Mouse (Mus musculus): Measurements from ENCODE around the gene Hirip3. TPM values are rescaled to one million over a fixed set of nuclear protein-coding genes. Genes with fewer than 3 reads are reported as not detected.

Hirip3 gene
- polyA plus RNA-seq, 1 experiment from 2014 or later, result 28.5 TPM

DNA sequence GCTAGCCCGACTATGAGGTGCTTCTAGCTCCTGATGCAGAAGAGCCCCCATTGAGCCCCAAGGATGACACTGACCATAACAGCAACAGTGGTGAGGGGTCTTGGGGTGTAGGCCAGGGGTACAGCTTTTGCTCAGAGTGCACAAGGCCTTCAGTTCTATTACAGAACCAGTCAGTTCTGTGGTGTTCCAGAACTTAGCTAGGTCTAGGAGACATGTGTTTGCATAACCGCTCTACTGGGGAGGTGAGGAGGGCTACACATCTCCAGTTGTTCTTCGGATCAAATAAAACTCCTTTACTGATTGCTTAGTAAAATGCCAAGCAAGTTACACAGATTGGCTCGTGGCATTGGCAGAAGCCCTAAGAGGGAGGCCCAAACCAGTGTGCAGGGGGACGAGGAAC, 30.2 kb upstream of the Hirip3 start, which contains the start of gene 4930451I11Rik:
TSS of gene 4930451I11Rik (minus strand) at position 101 of the 400 bp plus-strand sequence.
- ATAC-seq (ENCODE audit: insufficient read depth, low FRiP score, low read depth), result no peak
- Histone ChIP-seq H3K36me3 (no peaks in the 10 kb centered on the region), H3K9me3 (no peaks in the 10 kb centered on the region), H3K27me3 (replicated peaks) (no peaks in the 10 kb centered on the region), H3K9ac (no peak within 1 kb of the TSS), H3K4me2 (peak within 1 kb of the TSS; percentile 53), H3K27ac (no peak within 1 kb of the TSS), H3K4me3 (replicated peaks) (peak within 1 kb of the TSS; percentile 27), H3K4me1 (0 out of 2 replicates have a peak, but pooled peaks cover 4% of the 10 kb centered on the region)
- 46% methylated on average over 5 of the region's 5 CpGs for WGBS

DNA sequence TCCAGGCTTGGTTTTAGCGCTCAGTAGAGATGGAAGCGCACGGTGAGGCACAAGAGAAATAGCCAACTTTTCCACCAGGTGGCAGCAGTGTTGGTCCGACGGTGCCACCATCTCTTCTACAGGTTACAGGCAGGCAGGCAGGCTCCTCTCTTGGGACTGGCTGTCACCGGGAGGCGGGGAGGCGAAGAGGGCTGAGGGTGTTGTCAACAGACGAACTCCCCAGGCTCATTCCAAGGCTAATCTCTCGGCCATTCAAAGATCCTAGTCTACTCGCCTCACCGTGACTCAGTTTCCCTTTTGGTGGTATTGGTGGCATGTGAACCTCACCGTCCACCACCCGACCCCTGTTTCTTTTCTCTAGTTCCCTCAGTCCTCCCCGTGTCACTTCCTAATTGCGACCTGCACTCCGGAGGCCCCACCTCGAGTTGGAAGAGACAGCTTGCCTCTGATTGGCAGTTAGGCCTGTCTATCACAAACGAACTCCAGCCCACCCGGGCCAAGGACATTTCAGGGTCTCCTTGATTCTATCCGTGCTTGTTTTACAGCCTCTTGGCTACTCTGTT, 29.7 kb upstream of the Hirip3 start:
- Histone ChIP-seq H3K4me2 (peak overlapping the region; percentile 53), H3K4me3 (replicated peaks) (peak overlapping the region; percentile 27), H3K9me3 (no peaks in the 10 kb centered on the region), H3K27ac (no peak overlapping the region), H3K4me1 (0 out of 2 replicates have a peak, but pooled peaks cover 4% of the 10 kb centered on the region), H3K27me3 (replicated peaks) (no peaks in the 10 kb centered on the region), H3K9ac (no peak overlapping the region), H3K36me3 (no peaks in the 10 kb centered on the region)
- ATAC-seq (ENCODE audit: insufficient read depth, low FRiP score, low read depth), result peak; percentile 78
- under 1% methylated on average over 21 of the region's 21 CpGs for WGBS

DNA sequence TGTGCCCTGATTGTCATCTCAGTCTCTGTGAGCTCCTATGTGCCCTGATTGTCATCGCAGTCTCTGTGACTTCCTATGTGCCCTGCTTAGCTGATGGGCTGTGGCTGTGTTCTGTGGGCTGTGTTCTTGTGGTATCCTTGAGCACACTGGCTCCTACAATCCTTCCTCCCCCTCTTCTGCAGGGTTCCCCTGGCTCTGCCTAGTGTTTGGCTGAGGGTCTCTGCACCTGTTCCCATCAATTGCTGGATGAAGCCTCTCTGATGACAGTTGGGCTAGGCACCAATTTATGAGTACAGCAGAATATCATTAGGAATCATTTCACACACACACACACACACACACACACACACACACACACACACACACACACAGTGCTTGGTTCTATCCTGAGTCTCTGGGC, 28.5 kb upstream of the Hirip3 start:
- WGBS, result 100% methylated on average over 1 of the region's 1 CpGs
- H3K4me3 ChIP-seq (replicated peaks), result no peak overlapping the region
- no peak for ATAC-seq (ENCODE audit: insufficient read depth, low FRiP score, low read depth)
- H3K27me3 ChIP-seq (replicated peaks), result no peaks in the 10 kb centered on the region
- H3K36me3 ChIP-seq, result no peaks in the 10 kb centered on the region
- no peak overlapping the region for H3K9ac ChIP-seq
- no peak overlapping the region for H3K4me2 ChIP-seq
- H3K27ac ChIP-seq, result no peak overlapping the region
- H3K4me1 ChIP-seq, result 0 out of 2 replicates have a peak, but pooled peaks cover 4% of the 10 kb centered on the region
- H3K9me3 ChIP-seq, result no peaks in the 10 kb centered on the region

DNA sequence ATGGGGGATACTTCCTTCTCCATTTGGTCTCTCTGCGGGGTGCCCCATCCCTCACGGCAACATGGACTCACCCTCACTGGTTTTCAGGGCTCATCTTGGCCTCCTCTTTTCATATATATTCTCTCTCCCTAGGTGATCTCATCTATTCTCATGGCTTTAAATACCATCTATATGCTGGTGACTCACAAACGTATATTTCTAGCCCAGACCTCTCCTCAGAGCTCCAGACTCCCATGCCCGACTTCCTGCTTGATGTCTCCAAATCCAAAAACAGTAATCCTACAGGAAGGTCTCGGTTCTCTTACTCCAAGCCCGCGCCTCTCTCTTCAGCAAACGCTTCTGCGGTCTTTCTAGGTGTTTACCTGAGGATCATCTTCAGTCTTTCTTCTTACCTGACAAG, 18.5 kb upstream of the Hirip3 start:
- H3K27ac ChIP-seq, result no peak overlapping the region
- no peak overlapping the region for H3K4me3 ChIP-seq (replicated peaks)
- no peak for ATAC-seq (ENCODE audit: insufficient read depth, low FRiP score, low read depth)
- 74% methylated on average over 9 of the region's 9 CpGs for WGBS
- no peak overlapping the region for H3K4me2 ChIP-seq
- no peak overlapping the region for H3K9ac ChIP-seq
- no peaks in the 10 kb centered on the region for H3K36me3 ChIP-seq
- no peaks in the 10 kb centered on the region for H3K9me3 ChIP-seq
- H3K27me3 ChIP-seq (replicated peaks), result peaks cover 7% of the 10 kb centered on the region
- peaks cover 12% of the 10 kb centered on the region for H3K4me1 ChIP-seq

DNA sequence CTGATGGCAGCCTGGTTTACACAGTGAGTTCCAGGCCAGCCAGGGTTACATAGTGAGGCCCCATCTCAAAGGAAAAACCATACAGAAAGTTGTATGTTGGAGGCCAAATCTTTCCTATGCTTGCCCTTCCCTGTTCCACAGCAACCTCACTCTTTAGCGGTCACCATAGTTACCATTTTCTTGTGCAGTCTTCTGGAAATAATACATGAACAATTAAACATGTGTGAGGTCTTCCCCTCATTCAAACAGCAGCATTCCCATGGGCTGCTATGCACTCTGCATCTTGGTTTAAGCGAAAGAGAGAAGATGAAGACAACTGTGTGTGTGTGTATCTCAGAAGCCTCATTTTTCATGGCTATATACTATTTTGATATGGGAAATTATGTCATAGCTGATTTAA, 16.3 kb upstream of the Hirip3 start:
- Histone ChIP-seq H3K36me3 (no peaks in the 10 kb centered on the region), H3K9ac (no peak overlapping the region), H3K27me3 (replicated peaks) (peaks cover 22% of the 10 kb centered on the region), H3K27ac (no peak overlapping the region), H3K9me3 (no peaks in the 10 kb centered on the region), H3K4me2 (no peak overlapping the region), H3K4me3 (replicated peaks) (no peak overlapping the region), H3K4me1 (peaks cover 15% of the 10 kb centered on the region)
- ATAC-seq (ENCODE audit: insufficient read depth, low FRiP score, low read depth), result no peak
- 89% methylated on average over 2 of the region's 2 CpGs for WGBS

DNA sequence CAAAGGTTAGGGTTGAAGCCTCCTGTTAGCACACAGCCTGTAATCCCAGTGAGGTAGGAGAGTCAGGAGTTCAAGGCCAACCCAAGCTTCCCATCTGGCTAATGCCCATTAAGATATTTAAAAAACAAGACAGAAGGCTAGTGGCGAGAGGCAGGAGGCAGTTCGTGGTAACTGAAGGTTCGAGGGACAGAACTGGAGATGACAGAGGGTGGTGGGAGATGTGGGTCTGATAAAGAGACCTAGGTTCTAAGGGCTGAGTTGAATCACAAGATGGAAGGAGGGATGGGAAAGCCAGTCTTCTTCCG, 14.7 kb upstream of the Hirip3 start, which contains the start of gene Doc2a:
TSS of gene Doc2a (plus strand) at position 301 of the 305 bp plus-strand sequence.
- H3K27me3 ChIP-seq (replicated peaks), result peaks cover 22% of the 10 kb centered on the region
- peak within 1 kb of the TSS; percentile 22; the same call in 1 of the 2 replicates for H3K9ac ChIP-seq
- WGBS, result 25% methylated on average over 4 of the region's 4 CpGs
- peaks cover 5% of the 10 kb centered on the region; the same call in 1 of the 2 replicates for H3K36me3 ChIP-seq
- H3K4me2 ChIP-seq, result peak within 1 kb of the TSS; percentile 99
- ATAC-seq (ENCODE audit: insufficient read depth, low FRiP score, low read depth), result no peak
- H3K27ac ChIP-seq, result no peak within 1 kb of the TSS
- peak within 1 kb of the TSS; percentile 52 for H3K4me3 ChIP-seq (replicated peaks)
- peaks cover 15% of the 10 kb centered on the region for H3K4me1 ChIP-seq
- no peaks in the 10 kb centered on the region for H3K9me3 ChIP-seq

DNA sequence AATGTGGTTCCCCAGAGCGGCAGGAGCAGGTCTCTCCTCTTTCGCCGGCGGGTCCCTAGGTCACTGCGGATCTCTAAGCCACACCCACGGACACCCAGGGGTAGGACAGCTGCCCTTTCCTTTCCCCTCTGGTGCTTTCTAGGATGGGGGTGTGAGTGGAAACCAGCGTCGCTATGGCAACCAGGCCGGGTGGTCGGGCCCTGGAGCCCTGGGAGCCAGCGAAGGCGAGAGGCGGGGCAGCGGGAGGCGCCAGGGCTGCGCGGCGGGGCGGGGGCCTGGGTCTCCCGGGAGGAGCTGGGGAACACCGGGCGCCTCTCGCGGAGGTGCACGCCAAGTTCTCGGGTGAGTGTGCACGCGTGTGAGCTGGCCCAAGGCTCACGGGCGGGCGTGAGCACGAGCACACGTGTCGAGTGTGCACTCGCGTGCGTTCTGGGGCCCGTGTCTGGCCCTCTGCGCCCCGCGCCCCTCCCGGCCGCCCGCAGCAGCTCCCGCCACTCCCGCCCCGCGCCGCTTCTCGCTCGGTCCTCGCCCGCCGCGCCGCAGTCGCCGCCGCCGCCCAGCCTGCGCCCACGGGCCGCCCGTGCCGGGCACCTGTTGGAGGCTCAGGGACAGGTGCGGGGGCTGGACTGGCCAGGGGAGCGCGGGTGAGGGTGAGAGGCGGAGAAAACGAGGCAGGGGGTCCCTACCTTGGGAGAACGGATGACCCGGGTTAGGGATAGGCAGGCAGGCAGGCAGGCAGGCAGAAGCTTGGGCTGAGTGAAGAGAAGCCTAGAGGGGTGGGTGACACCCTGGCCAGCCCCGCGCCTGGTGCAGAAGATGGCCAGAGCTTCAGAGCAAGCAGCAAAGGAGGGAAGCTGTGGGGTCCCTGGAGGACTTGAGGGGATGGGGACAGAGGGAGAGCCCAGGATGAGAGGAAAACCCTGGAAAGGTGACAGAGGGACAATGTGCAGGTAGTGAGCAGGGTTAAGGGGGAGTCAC, 14.1 kb upstream of the Hirip3 start:
- peaks cover 10% of the 10 kb centered on the region; the same call in 1 of the 2 replicates for H3K36me3 ChIP-seq
- H3K4me2 ChIP-seq, result peak overlapping the region; percentile 99
- H3K4me3 ChIP-seq (replicated peaks), result peak overlapping the region; percentile 52
- H3K27me3 ChIP-seq (replicated peaks), result peaks cover 22% of the 10 kb centered on the region
- H3K4me1 ChIP-seq, result peaks cover 15% of the 10 kb centered on the region
- no peaks in the 10 kb centered on the region for H3K9me3 ChIP-seq
- no peak overlapping the region for H3K27ac ChIP-seq
- peak overlapping the region; percentile 22; the same call in 1 of the 2 replicates for H3K9ac ChIP-seq
- 2% methylated on average over 69 of the region's 74 CpGs for WGBS
- ATAC-seq (ENCODE audit: insufficient read depth, low FRiP score, low read depth), result no peak; the same call in 1 of the 2 replicates

DNA sequence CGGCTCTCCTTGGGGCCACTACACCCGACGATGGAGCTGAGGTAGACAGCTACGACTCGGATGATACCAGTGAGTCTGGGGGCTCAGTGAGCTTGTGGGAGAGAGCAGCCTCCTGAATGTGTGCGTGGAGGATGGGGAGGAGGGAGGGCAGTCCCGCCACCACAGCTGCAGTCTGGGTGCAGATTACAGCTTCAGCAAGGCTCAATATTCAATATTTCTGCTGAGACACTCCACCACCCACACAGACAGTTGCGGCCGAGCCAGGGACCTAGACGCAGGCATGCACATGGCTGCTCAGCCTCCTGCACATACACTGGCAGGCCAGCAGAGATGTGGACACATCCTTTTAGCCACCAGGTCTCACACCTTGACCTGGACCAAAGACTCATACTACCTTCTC, 13.0 kb upstream of the Hirip3 start:
- no peaks in the 10 kb centered on the region for H3K9me3 ChIP-seq
- no peak overlapping the region for H3K4me3 ChIP-seq (replicated peaks)
- H3K9ac ChIP-seq, result no peak overlapping the region
- H3K4me1 ChIP-seq, result peaks cover 15% of the 10 kb centered on the region
- WGBS, result 21% methylated on average over 10 of the region's 10 CpGs
- peaks cover 21% of the 10 kb centered on the region; the same call in 1 of the 2 replicates for H3K36me3 ChIP-seq
- peak overlapping the region; percentile 99 for H3K4me2 ChIP-seq
- no peak overlapping the region for H3K27ac ChIP-seq
- no peak for ATAC-seq (ENCODE audit: insufficient read depth, low FRiP score, low read depth)
- peaks cover 22% of the 10 kb centered on the region for H3K27me3 ChIP-seq (replicated peaks)

DNA sequence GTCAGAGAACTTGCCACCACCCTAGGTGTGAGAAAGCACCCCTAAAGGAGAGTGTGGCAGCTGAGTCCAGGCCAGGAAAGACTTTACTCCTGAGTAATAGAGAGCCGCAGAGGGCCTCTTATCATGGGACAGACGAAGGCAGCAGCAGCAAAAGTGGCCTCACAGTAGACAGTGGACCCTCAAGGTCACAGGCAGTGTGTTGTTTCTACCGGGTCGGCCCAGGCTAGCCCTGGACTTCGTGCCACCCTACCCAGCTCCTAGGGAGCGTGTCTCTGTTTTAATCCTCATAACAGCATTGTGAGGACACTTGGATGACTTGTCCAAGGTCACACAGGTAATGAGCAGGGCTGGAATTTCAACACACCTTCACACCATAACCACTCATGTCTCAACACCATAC, 11.6 kb upstream of the Hirip3 start:
- Histone ChIP-seq H3K4me2 (no peak overlapping the region), H3K4me1 (peaks cover 15% of the 10 kb centered on the region), H3K9ac (no peak overlapping the region), H3K27ac (no peak overlapping the region), H3K4me3 (replicated peaks) (no peak overlapping the region), H3K36me3 (peaks cover 27% of the 10 kb centered on the region), H3K9me3 (no peaks in the 10 kb centered on the region), H3K27me3 (replicated peaks) (peaks cover 22% of the 10 kb centered on the region)
- no peak for ATAC-seq (ENCODE audit: insufficient read depth, low FRiP score, low read depth)
- 71% methylated on average over 6 of the region's 6 CpGs for WGBS

DNA sequence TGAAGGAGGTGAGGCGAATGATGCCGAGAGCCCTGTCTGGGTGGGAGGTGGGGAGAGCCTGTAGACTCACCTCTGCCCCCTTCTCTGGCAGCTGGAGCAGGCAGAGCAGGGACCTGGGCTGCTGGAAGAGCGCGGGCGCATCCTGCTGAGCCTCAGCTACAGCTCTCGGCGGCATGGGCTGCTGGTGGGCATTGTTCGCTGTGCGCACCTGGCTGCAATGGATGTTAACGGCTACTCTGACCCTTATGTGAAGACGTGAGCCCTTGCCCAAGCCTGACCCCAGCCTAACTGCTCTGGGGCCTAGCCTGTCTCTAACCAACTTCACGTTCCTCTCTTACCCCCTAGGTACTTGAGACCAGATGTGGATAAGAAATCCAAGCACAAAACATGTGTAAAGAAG, 10.6 kb upstream of the Hirip3 start:
- no peaks in the 10 kb centered on the region for H3K9me3 ChIP-seq
- H3K4me1 ChIP-seq, result peaks cover 15% of the 10 kb centered on the region
- ATAC-seq (ENCODE audit: insufficient read depth, low FRiP score, low read depth), result no peak
- peaks cover 33% of the 10 kb centered on the region for H3K36me3 ChIP-seq
- H3K27ac ChIP-seq, result no peak overlapping the region
- no peak overlapping the region for H3K9ac ChIP-seq
- no peak overlapping the region for H3K4me2 ChIP-seq
- peaks cover 22% of the 10 kb centered on the region for H3K27me3 ChIP-seq (replicated peaks)
- no peak overlapping the region for H3K4me3 ChIP-seq (replicated peaks)
- 52% methylated on average over 12 of the region's 12 CpGs for WGBS

DNA sequence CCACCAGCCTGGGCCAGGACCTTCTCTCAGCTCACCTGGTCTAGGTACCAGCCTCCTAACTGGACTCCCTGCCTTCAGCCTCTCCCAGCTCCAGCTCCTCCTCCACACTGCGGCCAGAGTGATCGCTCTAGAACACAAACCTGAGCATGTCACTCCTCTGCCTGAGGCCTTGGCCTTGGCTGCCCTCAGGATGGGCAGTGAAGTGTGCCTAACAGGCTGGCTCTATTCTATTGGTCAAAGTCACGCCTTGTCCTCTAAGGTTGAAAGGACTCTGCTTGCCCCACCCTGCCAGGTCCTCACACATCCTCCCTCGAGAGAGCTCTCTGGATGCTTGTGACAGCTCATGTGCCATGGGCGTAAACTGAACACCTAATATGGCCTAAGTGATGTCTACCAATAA, 8.3 kb upstream of the Hirip3 start:
- Histone ChIP-seq H3K27ac (no peak overlapping the region), H3K4me3 (replicated peaks) (no peak overlapping the region), H3K27me3 (replicated peaks) (peaks cover 13% of the 10 kb centered on the region), H3K36me3 (peaks cover 35% of the 10 kb centered on the region), H3K9me3 (no peaks in the 10 kb centered on the region), H3K4me1 (peaks cover 2% of the 10 kb centered on the region; the same call in 1 of the 2 replicates), H3K4me2 (no peak overlapping the region), H3K9ac (no peak overlapping the region)
- 88% methylated on average over 5 of the region's 5 CpGs for WGBS
- no peak for ATAC-seq (ENCODE audit: insufficient read depth, low FRiP score, low read depth)

DNA sequence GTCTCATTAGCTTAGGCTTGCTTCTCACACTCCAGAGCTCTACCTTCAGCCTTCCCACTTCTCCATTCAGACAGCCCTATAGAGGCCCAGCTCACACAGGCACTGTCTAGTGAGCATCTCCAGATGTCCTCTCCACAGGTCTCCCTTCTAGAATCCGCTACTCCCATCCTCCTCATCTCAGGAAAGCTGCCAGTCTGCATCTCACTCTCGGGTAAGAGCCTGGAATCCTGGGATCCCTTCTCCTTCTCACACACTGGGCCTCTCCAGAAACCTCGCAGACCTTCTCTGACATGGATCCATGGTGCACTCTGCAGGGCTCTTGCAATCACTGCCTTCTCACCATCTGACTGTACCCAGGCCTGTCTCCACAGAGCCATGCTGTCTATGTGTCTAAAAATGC, 6.1 kb upstream of the Hirip3 start:
- Histone ChIP-seq H3K9ac (no peak overlapping the region), H3K4me1 (peaks cover under 1% of the 10 kb centered on the region; the same call in 1 of the 2 replicates), H3K27me3 (replicated peaks) (no peaks in the 10 kb centered on the region), H3K4me3 (replicated peaks) (no peak overlapping the region), H3K36me3 (peaks cover 39% of the 10 kb centered on the region), H3K9me3 (no peaks in the 10 kb centered on the region), H3K4me2 (no peak overlapping the region), H3K27ac (no peak overlapping the region)
- 89% methylated on average over 3 of the region's 3 CpGs for WGBS
- ATAC-seq (ENCODE audit: insufficient read depth, low FRiP score, low read depth), result no peak
